Mouse (Mus musculus): ENCODE measurements around the gene Sipa1l2. TPM values are rescaled to one million over a fixed set of nuclear protein-coding genes. Genes with fewer than 3 reads are reported as not detected.

Sipa1l2 gene
- total RNA-seq (2021): 10 to 100 TPM; 70.1 to 72.6 TPM

DNA sequence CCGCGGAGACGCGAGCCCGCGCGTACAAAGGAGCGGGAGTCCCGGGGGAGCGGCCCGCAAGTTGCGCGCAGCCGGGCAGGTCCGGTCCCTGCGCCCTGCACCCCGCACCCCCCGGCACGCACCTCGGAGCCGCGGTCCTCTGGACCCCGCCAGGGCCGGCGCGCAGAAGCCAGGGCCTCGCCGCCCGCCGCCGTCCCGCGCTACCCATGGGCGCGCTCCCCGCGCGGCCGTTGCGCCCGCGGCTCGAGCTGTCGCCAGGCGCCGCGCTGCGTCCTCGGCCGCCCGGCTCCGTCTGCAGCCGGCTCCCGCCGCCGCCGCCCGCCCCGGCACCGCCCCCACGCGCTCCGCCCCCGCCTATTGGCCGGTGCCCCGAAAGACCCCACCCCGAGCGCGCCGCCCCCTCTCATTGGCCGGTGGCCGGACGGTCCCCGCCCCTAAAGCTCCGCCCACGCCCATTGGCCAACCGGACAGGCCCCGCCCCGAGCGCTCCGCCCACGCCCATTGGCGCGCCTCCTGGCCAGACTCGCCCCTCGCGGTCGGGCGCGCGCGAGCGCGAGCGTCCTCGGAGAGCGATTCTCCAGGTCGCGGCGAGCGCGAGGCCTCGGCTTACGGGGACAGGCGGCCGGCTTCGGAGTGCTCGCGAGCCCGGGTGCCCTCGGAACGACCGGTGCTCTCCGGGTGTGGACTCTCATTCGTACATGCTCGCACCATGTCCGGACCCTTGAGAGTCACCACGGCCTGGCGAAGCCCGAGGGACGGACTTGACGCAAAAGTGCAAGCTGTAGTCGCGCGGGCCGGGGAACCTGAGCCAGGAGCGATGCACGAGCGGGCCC is at the start of gene Sipa1l2:
Gene Sipa1l2 (minus strand): TSS at position 276 of the 833 bp plus-strand sequence.
- DNase-seq: peak; percentile 100

DNA sequence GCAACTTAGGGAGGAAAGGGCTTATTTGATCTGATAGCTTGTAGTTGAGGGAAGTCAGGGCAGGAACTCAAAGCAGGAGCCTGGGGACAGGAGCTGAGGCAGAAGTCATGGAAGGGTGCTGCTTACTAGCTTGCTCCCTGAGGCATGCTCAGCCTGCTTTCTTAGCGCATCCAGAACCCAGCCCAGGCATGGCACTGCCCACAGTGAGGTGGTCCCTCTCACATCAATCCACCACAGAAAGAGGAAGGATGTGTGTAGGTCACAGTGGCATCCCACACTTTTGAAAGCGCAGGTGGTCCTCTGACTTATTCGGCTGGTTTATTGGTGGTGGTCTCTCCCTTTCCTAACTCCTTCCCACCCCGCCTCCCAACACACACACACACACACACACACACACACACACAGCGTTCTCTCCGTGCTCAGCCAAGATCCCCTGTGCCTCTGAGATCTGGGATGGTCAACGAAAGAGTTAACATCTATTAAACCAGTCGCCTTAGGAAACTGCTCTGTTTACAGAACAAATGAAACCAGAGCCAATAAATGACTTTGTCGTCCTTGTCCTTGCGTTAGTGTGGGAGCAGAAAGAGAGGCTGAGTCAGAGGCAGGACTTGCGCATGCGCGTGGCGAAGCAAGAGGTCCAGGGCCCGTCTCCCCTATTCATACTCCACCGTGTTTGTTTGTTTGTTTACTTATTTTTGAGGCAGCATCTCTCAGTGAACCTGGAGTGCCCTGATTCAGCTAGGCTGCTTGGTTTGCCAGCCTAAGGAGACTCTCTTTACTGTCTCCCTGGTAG is 49.1 kb upstream of the Sipa1l2 start:
- DNase-seq: peak; percentile 35

DNA sequence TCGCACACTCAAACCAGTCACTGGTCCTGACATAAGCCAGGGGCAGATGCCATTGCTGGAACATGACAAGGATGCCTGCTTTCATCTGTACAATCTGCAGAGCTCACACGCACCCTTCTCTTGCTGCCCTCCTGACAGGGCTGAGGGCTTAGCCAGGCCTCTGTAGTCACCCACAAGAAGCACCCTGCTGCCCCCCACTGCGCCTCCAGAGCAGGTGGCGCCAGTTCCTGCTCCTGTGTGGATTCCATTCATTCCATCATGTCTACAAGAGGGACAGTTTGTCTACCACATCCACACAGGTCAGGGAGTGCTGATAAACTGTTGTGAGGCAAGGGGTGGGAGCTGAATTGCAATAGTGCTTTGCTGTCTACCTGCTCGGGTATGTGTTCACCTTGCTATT is 47.3 kb upstream of the Sipa1l2 start:
- no peak for DNase-seq

DNA sequence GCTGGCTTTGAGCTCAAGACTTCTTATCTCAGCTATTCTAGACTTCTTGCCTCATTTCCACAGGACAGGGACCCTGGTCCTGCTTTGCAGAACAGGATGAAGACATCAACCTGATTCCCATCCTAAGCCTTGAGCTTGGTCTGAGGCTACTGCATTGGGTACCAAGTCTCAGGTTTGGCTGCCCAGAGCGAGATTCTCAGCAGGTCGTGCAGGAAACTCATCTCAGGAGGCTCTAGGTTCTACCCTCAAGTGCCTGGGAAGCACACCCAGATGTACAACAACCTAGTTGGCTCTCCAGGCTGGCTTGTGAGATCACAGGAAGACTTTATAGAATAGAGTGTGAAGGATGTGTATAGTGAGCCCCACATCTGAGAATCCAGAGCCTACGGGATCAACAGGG is 46.4 kb upstream of the Sipa1l2 start:
- no peak for DNase-seq

DNA sequence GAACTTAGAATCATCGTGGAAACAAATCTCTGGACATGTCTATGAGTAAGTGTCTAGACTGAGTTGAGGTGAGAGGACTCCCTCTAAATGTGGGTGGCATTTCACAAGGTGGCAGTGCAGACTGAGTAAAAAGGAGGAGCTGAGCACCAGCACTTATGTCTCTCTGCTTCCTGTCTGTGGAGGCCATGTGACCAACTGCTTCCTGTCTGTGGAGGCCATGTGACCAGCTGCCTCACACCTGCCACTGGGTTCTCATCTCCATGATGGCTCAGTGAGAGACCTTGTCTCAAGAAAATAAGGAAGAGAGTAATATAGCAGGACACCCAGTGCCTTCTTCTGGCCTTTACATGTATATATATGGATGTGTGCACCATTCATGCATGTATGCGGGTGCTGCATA is 43.9 kb upstream of the Sipa1l2 start:
- no peak for DNase-seq

DNA sequence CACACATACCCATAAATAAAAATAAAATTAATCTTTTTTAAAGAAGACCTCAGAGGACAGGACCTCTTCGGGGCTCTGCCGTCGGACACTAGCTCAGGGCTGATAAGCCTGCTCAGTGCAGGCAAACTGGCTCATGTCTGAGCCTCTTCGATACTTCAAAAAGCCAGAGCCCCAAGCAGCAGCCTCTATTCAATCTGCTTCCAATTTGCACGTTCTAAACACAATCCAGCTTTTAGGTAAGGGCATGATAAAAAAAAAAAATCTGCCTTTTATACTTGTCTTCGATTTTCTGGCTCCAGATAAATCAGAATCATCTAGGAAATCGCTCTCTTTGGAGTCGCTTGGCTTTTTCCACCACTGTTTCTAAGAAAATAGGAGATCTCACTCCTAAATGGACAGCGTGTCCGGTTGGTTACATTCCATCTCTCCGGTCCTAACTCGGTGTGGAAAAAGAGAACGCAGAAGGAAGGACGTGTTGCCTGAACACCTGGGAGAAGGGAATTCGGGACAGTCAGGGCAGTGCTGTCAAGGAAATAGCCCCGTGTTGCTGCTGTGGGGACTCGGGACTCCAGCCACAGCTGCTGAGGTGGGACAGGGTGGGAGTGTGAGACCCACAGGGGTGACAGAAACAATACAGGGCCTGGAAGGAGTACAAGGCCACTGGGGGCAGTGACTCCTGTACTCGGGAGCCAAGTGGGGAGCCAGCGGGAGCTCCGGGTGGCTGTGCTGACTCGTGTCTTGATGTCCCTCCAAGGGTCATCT is 42.4 kb upstream of the Sipa1l2 start:
- DNase-seq: no peak

DNA sequence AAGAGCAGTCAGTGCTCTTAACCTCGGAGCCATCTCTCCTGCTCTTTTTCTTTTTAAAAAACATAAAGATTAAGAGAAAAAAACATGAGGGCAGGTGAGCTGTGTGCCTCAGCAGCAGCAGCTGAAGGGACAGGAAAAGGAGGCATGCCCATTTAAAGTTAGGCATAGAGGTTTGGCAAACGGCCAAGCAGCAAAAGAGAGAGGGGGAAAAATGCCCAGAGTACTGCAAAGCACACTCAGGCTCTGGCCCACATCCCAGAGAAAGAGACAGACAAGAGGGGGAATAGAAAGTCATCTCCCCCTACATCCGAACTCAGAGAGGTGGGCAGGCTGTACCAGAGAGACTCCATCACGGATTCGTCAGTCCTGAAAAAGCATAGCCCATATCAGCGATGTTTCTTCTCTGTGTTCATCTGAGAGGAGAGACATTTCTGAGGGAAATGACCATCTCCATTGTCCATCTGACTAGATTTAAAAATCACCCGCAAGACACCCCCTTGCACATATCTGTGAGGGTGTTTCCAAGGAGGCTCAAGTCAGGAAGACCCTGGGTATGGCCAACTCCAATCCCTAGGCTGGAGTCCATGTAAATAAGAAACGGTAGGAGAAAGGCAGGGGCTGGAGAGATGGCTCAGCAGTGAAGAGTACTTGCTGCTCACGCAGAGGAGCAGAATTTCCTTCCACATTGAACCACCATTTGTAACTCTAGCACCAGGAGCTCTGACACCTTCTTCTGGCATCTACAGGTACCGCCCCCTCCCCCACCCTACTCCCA is 41.6 kb upstream of the Sipa1l2 start:
- DNase-seq: no peak

DNA sequence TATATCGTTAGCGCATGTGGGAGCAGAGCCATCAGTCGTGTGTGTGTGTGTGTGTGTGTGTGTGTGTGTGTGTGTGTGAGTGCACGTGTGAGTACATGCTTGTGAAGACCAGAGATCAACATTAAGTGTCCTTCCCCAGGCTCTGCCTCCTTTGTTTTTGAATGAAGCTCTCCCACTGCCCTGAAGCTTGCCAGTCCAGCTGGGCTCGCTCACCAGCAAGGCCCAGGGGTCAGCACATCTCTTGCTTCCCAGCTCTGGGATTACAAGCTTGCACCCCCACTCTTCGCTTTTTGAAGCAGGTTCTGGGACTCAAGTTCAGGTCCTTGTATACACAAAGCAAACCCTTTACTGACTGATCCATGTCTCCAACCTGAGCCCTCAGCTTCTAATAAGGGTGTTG is 40.1 kb upstream of the Sipa1l2 start:
- DNase-seq: no peak

DNA sequence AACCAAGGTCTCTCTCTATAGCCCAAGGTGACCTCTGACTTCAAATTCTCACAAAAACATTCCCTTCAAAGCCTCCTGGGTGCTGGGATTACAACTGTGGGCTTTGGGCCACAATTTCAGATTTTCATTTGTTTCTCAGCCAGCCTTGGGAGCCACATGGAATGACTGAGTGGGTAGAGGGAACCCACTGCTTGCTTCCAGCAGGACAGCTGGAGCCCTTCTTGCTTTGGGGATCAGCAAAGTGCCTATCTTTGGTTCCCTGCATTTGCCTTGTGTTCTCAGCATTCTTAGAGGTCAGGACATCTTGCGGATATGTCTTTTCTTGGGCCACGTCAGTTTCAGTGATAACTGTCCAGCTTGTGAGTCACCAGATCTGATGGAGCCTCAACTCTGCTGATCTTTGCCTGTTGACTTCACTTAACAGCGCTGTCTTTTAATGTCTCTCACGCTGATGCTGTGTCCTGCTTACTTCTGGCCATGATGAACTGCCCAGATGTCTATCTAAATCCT is 38.2 kb upstream of the Sipa1l2 start:
- no peak for DNase-seq

DNA sequence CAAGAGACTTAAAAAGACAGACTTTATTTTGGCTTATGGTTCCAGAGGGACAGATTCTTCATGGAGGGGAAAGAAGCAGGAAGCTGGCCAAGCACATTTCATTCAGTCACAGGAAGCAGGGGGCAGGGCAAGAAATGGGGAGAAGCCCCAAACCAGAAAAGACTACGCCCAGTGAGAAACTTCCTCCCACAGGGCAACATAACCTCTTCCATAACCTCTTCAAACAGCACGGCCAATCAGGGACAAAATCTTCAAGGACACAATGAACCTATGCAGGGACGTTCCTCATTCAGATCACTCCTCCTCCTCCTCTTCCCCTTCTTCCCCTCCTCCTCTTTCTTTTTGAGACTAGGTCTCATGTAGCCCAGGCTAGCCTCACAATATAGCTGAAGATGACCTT is 37.3 kb upstream of the Sipa1l2 start:
- DNase-seq: no peak

DNA sequence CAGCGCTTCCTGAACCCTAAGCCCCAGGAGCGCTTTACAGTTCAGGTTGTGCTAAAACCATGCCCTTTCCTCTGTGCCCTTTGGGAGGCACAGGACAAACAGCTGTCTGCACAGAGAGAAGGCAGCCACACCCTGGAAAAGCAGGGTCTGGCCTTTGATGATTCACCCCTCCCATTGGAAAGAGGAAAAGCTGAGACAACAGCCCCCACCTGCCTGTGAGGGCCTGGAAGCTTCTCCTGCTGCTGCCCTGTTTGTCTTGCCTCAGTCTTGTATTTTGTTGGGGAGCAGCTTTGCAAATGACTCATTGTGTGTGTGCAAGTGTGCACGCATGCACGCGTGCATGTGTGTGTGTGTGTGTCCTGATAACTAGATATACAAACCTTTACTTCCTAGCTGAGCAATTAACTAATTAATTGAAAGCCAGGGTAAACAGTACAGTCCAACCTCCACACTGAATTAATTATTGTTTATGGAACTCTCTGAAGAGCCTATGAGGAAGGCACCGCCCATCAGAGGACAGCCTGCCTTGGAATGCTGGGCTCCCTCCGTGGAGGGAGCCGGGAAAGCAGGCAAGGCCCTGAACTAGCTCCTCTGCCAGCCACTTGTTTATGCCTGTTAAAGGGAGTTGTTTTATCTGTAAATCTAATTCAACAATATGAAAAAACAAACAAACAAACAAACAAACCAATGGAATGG is 35.4 kb upstream of the Sipa1l2 start:
- DNase-seq: no peak

DNA sequence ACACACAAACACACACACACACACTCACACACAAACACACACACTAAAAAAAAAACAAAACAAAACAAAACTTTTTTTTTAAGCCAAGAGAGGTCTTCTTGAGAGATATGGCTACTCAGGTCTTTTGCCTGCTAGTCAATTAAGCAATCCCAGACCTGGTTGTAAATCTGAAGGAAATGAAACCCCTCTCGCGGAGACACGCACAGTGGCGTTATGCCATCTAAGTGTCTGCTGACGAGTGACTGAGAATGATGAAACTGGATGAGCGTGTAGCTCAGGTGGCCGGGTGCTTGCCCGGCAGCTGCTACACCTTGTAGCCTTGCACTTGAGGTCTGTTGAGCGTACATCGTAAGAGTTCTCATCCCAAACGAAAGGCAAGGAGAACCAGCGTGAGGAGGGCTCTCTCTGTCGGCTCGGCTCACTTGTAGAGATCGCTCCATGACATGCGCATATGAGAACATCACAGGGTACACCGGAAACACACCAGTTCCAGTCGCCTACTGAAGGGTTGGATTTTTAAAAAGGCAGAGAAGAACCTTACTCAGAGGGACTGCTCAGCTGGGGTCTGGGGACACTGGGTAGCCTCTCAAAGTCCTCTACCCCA is 34.7 kb upstream of the Sipa1l2 start:
- DNase-seq: no peak

DNA sequence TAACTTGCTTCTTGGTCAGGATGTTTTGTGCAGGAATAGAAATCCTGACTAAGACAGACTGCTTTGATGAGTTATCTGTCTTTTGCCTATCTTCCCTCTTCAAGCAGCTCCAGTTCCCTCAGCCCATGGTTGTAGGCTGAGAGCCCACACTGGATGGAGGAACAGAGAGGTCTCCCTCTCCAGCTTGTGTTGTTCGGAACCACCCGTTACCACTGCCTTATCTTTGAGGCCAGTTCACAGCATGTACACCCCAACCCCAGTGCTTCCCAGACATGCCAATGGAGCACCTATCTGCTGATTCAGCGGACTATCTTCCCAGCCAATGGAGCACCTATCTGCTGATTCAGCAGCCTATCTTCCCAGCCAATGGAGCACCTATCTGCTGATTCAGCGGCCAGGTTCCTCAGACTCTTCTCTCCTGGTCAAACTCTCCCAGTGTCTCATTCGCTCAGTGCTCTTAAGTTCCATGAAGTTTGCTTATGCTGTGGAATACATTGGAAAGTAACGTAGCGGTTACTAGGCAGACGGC is 33.8 kb upstream of the Sipa1l2 start:
- DNase-seq: no peak

DNA sequence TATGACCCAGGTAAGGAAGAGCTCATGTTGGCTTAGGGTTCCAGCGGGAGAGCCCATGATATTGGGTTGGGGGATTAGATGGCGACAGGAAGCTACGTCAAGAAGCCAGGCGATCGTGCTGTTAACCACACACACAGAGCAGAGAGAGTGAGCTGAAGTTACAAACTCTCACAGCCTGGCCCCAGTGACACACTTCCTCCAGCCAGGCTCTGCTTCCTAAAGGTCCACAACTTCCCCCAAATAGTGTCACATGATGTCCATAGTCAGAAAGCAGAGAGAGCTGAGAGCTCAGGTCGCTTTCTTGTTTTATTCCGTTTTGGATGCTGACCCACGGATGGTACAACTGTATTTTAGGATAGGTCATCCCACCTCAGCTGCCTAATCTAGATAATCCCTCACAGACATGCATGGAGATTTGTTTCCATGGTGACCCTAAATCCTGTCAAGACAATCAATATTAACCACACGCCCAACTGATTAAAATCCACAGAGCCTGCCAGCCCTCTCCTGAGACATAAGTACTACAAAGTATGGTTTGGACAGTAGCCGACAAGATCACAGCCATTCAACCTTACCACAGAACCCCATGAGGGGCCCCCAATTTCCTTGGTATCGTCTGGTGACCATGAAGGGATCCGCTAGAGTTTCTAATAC is 30.6 kb upstream of the Sipa1l2 start:
- DNase-seq: no peak

DNA sequence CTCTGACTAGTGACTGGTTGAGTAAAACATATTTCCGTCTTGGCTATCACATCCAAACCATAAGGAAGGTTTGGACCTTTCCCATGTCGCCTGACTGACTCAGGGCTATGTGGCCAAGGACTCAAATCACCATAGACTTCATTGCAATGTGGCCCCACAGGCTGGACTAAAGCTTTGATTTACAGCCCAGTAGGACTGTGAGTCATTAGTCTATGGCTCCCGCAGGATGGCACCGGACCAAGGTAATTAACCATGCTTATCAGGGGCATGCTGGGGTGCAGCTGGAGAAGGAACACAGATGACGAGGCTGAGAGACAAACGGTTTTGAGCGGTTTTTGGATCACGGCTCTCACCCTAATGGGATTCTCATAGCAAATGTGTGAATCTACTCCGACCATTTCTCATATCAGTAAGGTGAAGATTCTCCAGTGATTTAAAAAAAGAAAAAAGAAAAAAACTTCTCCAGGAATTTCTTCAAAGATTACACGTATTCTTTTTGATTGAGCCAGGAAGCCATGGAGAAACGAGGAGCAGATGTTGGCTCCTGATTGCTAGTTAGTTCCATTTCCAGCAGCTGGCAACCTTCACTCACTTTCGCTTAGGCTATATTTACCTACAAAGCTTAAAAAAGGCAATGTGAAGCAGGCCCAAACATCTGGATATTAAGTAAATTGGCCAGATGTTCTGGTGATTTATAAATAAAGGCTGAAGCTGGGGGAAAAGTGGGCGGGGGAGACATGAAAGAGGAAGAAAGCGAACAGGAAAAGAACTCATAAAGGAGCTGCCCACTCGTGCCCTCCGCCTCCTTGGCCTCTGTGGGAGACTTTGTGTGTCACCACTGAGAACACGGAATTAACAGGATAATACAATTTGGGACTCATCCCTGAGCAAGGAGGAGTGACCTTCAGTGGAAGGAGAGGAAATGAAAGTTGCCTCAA is 26.2 kb upstream of the Sipa1l2 start:
- peak; percentile 59 for DNase-seq

DNA sequence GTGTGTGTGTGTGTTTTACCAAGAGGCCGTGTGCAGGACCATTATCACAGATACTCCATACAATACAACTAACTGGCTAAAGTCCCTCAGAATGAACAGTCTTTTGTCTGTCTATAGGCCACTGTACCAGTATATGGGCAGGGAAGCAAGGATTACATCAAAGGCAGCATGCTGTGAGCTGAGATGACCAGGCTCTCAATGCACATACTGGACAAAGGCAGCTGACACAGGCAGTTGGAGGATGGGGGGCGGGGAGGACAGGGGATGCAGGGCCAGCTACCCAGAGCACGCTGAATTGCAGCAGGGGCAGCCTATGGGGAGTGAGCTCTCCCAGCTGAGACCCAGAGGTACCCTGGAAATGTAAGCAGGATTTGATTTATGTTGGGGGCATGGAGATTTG is 20.8 kb upstream of the Sipa1l2 start:
- DNase-seq: no peak

DNA sequence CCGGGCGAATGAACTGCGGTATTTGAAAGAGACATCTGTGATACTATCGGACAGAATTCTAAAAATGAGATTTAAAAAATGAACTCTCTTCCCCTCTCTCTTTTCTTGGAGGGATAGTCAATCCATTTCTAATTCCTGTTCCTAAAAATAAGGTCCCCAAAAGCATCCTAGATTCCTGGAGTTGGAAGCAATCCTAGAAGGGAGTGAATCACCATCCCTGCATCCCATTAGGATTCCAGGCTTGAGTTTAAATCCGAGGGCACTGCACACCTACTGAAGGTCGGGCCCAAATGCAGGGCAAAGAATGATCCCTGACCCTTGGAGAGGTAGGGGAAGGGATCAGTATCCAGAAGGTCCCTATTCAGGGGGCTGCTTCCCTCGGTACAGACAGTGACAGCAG is 17.0 kb upstream of the Sipa1l2 start:
- DNase-seq: no peak

DNA sequence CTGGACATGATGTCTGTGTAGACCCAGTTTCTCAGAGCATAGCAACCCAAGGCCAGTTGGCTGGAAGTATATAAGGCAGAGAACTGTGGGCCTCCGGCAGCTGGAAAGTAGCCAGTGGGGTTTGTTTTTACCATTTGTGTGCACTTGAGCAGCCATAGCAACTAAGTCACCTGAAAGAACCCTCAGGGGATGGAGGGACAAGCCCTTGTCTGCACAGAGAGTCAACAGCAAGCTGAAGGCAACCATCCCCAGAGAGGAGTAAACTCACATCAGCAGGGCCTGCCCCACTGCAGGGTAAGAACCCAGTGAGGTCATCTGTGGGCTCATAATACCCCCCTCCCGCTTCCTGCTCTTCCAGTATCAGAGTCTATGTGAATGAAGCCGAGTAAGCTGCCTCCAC is 14.7 kb upstream of the Sipa1l2 start:
- peak; percentile 62 for DNase-seq

DNA sequence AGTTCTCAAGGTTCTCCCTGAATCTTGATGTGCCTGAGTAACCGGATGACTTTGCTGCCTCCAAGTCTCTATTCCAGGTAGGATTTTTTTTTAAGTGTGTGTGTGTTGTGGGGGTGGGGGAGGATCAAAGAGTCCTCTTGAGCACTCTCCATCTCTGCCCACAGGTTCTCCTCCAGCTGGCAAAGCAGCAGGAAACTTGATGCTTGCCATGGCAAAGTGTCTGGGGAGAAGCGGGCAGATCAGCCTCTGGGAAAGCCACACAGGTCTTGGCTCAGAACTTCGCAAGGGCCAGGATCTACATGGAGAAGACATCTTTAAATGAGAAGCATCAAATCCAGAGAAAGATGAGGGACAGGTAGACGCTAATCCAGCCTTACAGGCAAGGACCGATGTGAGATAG is 10.8 kb upstream of the Sipa1l2 start:
- no peak for DNase-seq
